Mouse (Mus musculus): ENCODE results near the gene Ccdc149. TPM values are rescaled to one million over a fixed set of nuclear protein-coding genes. Genes with fewer than 3 reads are reported as not detected.

Gene Ccdc149
- polyA plus RNA-seq, 1 experiment: 0.30 TPM

DNA sequence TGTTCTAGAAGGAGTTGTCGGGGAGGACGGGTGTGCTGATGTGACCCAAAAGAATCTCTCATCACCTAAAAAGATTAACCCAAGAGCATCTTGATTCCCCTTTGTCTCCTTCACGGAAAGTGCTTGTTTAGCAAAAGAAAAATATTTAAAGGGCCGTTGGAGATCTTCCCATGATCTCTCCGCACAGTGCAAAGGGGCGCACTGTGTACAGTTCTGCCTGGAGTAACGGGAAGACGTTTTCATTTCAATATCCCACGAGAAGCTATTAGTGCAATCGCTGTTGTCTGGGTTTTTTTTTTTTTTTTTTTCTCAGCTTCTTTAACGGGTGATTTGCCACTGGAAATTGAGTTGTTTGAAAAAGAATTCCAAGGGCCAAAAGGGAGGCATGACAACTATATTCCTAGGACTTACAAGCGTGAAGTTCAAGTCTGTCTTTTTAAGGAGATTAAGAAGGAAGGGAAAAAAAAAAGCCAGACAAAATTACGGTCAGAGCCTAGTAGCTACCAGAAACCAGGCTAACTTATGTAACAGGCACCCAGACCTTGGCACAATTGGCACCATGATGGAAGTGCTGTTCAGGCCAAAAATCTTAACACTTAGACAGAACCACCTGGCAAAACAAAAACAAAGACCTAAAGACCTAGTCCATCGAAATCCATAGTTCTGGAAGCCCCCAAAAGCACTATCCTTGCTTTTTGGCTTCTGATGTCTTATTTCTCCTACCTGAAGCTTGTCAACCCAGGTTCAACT is 41.4 kb downstream of the Ccdc149 start:
- WGBS: 93% methylated on average over 14 of the region's 14 CpGs
- Histone ChIP-seq H3K27me3 (ENCODE audit: control insufficient read depth, insufficient read depth, low read length) (no peaks in the 10 kb centered on the region), H3K4me1 (replicated peaks; ENCODE audit: control insufficient read depth, insufficient read depth, low read length) (no peaks in the 10 kb centered on the region), H3K36me3 (ENCODE audit: control insufficient read depth, insufficient read depth, low read length) (no peaks in the 10 kb centered on the region), H3K27ac (ENCODE audit: control insufficient read depth, insufficient read depth, low read length) (no peak overlapping the region), H3K4me3 (ENCODE audit: control insufficient read depth, insufficient read depth, low read length) (no peak overlapping the region)
- no peak for TF ChIP-seq CTCF (IDR thresholded peaks at IDR 0.05; ENCODE audit: borderline replicate concordance, control insufficient read depth, extremely low read depth, insufficient read depth, low read length, poor library complexity)
- TF ChIP-seq POLR2A (IDR thresholded peaks at IDR 0.05; ENCODE audit: control insufficient read depth, extremely low read depth, insufficient read depth, low read length, poor library complexity): no peak
- no peak for DNase-seq

DNA sequence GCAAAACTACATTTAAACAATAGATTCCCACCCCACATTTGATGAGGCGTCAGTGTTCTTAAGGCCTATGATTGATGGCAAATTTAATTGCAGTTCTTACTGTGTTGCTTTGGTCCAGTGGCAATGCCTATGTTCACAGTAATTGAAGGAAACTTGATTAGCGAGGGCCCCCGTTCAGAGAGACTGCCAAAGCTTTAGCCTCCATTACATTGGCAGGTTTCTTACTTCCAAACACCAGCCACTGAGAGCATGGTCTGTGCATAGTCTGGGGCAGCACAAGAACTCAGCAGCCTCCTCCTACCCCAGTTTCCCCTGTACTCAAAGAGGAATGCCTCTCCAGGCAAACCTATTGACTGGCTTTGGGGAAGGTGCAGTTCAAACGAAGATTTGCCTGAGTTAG is 42.7 kb downstream of the Ccdc149 start:
- no peaks in the 10 kb centered on the region for H3K36me3 ChIP-seq (ENCODE audit: control insufficient read depth, insufficient read depth, low read length)
- H3K27me3 ChIP-seq (ENCODE audit: control insufficient read depth, insufficient read depth, low read length): no peaks in the 10 kb centered on the region
- H3K4me1 ChIP-seq (replicated peaks; ENCODE audit: control insufficient read depth, insufficient read depth, low read length): no peaks in the 10 kb centered on the region
- no peak for TF ChIP-seq POLR2A (IDR thresholded peaks at IDR 0.05; ENCODE audit: control insufficient read depth, extremely low read depth, insufficient read depth, low read length, poor library complexity)
- TF ChIP-seq CTCF (IDR thresholded peaks at IDR 0.05; ENCODE audit: borderline replicate concordance, control insufficient read depth, extremely low read depth, insufficient read depth, low read length, poor library complexity): no peak
- no peak overlapping the region for H3K4me3 ChIP-seq (ENCODE audit: control insufficient read depth, insufficient read depth, low read length)
- WGBS: 88% methylated on average over 4 of the region's 4 CpGs
- no peak overlapping the region for H3K27ac ChIP-seq (ENCODE audit: control insufficient read depth, insufficient read depth, low read length)
- no peak for DNase-seq

DNA sequence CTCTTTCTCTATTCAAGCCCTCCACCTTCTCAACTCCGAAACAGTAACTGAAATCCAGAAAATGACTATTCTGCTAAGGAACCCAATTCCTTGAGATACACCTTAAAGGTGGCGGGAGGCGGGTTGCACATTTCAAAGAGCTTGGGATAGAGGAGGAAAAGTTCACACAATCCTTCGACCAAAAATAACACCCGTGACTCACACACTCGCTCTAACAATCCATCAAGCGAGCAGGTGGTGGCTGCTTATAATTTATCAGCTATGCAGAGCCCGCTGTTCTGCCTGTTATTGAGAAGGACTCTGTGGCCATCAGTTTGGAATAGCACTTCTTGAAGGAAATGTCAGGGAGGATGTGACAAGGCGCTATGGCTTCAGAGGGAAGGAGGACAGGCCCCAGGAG is 45.5 kb downstream of the Ccdc149 start:
- 95% methylated on average over 9 of the region's 9 CpGs for WGBS

DNA sequence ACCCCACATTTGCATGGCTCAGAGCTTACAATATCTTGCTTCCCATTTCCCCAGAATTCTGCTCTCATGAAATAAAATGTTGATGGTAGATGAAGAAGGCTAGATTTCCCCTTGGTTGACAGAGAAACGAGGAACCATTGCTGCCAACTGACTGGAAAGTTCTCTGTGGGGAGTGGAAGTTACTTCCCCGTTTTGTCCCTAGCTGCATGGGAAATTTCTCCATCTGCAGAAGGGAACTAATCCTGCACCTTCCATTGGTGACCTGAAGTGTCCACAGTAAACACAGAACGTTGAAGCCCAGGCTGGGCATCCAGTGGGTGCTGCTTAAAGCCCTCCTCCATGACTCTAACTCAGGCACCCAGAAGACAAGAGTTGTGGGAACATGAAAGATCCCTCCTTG is 47.4 kb downstream of the Ccdc149 start:
- Histone ChIP-seq H3K27me3 (ENCODE audit: control insufficient read depth, insufficient read depth, low read length) (no peaks in the 10 kb centered on the region), H3K36me3 (ENCODE audit: control insufficient read depth, insufficient read depth, low read length) (no peaks in the 10 kb centered on the region), H3K4me3 (ENCODE audit: control insufficient read depth, insufficient read depth, low read length) (no peak overlapping the region), H3K27ac (ENCODE audit: control insufficient read depth, insufficient read depth, low read length) (no peak overlapping the region), H3K4me1 (replicated peaks; ENCODE audit: control insufficient read depth, insufficient read depth, low read length) (no peaks in the 10 kb centered on the region)
- TF ChIP-seq POLR2A (IDR thresholded peaks at IDR 0.05; ENCODE audit: control insufficient read depth, extremely low read depth, insufficient read depth, low read length, poor library complexity): no peak
- no peak for TF ChIP-seq CTCF (IDR thresholded peaks at IDR 0.05; ENCODE audit: borderline replicate concordance, control insufficient read depth, extremely low read depth, insufficient read depth, low read length, poor library complexity)
- 47% methylated on average over 3 of the region's 3 CpGs for WGBS
- no peak for DNase-seq

More for the DNA sequence above, 45.5 kb downstream of the Ccdc149 start:
- Histone ChIP-seq H3K27ac (ENCODE audit: control insufficient read depth, insufficient read depth, low read length) (no peak overlapping the region), H3K36me3 (ENCODE audit: control insufficient read depth, insufficient read depth, low read length) (no peaks in the 10 kb centered on the region), H3K27me3 (ENCODE audit: control insufficient read depth, insufficient read depth, low read length) (no peaks in the 10 kb centered on the region), H3K4me1 (replicated peaks; ENCODE audit: control insufficient read depth, insufficient read depth, low read length) (no peaks in the 10 kb centered on the region), H3K4me3 (ENCODE audit: control insufficient read depth, insufficient read depth, low read length) (no peak overlapping the region)
- TF ChIP-seq CTCF (IDR thresholded peaks at IDR 0.05; ENCODE audit: borderline replicate concordance, control insufficient read depth, extremely low read depth, insufficient read depth, low read length, poor library complexity) (no peak), POLR2A (IDR thresholded peaks at IDR 0.05; ENCODE audit: control insufficient read depth, extremely low read depth, insufficient read depth, low read length, poor library complexity) (no peak)
- DNase-seq: no peak

DNA sequence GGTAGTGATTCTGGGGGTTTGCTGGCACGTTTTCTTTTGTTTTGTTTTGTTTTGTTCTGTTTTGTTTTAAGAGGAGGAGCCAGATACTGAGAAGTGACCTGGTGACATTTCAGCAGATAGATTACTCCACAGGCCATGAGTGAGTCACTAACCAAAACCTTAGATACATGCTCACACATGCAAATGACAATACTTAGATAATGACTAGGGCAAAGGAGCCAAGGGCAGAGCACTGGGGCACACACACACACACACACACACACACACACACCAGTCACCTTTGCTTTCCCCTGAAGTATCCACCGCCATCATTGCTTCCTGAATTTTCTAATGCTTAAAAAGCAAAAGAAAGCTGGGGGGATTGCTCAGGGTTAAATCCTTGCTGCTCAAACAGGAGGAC is 54.8 kb downstream of the Ccdc149 start:
- Histone ChIP-seq H3K27ac (ENCODE audit: control insufficient read depth, insufficient read depth, low read length) (no peak overlapping the region), H3K36me3 (ENCODE audit: control insufficient read depth, insufficient read depth, low read length) (no peaks in the 10 kb centered on the region)

DNA sequence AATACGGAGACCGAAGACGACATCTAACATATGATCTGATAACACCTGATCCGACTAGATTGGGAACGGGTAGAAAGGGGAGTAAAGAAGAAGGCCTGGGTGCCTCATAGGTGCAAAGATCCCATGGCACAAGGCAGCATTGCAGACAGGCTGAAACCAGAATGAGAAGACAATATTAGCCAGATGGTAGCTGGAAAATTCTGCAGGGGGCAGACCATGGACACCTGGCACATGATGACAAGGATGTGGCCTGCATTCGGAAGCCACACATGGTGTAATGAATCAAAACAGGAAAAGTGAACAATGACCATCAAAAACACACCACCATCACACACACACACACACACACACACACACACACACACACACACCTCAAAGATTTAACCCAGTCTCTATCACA is 55.4 kb downstream of the Ccdc149 start:
- no peak for DNase-seq
- Histone ChIP-seq H3K4me3 (ENCODE audit: control insufficient read depth, insufficient read depth, low read length) (no peak overlapping the region), H3K4me1 (replicated peaks; ENCODE audit: control insufficient read depth, insufficient read depth, low read length) (no peaks in the 10 kb centered on the region), H3K27ac (ENCODE audit: control insufficient read depth, insufficient read depth, low read length) (no peak overlapping the region), H3K36me3 (ENCODE audit: control insufficient read depth, insufficient read depth, low read length) (no peaks in the 10 kb centered on the region), H3K27me3 (ENCODE audit: control insufficient read depth, insufficient read depth, low read length) (no peaks in the 10 kb centered on the region)
- 92% methylated on average over 6 of the region's 6 CpGs for WGBS
- no peak for TF ChIP-seq CTCF (IDR thresholded peaks at IDR 0.05; ENCODE audit: borderline replicate concordance, control insufficient read depth, extremely low read depth, insufficient read depth, low read length, poor library complexity)
- no peak for TF ChIP-seq POLR2A (IDR thresholded peaks at IDR 0.05; ENCODE audit: control insufficient read depth, extremely low read depth, insufficient read depth, low read length, poor library complexity)

More for the DNA sequence above, 54.8 kb downstream of the Ccdc149 start:
- WGBS: 89% methylated on average over 2 of the region's 2 CpGs
- no peak for TF ChIP-seq POLR2A (IDR thresholded peaks at IDR 0.05; ENCODE audit: control insufficient read depth, extremely low read depth, insufficient read depth, low read length, poor library complexity)
- no peak for TF ChIP-seq CTCF (IDR thresholded peaks at IDR 0.05; ENCODE audit: borderline replicate concordance, control insufficient read depth, extremely low read depth, insufficient read depth, low read length, poor library complexity)
- DNase-seq: no peak
- Histone ChIP-seq H3K4me3 (ENCODE audit: control insufficient read depth, insufficient read depth, low read length) (no peak overlapping the region), H3K27me3 (ENCODE audit: control insufficient read depth, insufficient read depth, low read length) (no peaks in the 10 kb centered on the region), H3K4me1 (replicated peaks; ENCODE audit: control insufficient read depth, insufficient read depth, low read length) (no peaks in the 10 kb centered on the region)

Data from thymus, adult 2 months (tissue).